Mouse (Mus musculus) stomach, postnatal 0 days (tissue): Measurements from ENCODE around the gene Polr2b. TPM values are rescaled to one million over a fixed set of nuclear protein-coding genes. Genes with fewer than 3 reads are reported as not detected.
A peak's percentile ranks its signal among the peaks of the same experiment; 100 is the strongest.

Experiments
- ATAC-seq: fragments of 200-750 bp; cut with Nextera tagmentation; 2 replicates; pipeline ENCODE4 v1.8.0; 2017; ENCODE audit not compliant: low FRiP score, low TSS enrichment
- DNase-seq: peaks from one replicate; pipeline ENCODE4 v3.0.0-alpha.2; 2016; ENCODE audit warnings: low spot score
- H3K27ac ChIP-seq: fragments of 300-500 bp; sonication (generic); replicated peaks from 2 replicates; pipeline ENCODE4 v1.5.1; 2014; ENCODE audit warnings: mild to moderate bottlenecking, control low read depth
- H3K27me3 ChIP-seq: fragments of 300-500 bp; sonication (generic); 2 replicates; pipeline ENCODE4 v1.6.1; 2014; ENCODE audit warnings: low read length; ENCODE audit not compliant: control insufficient read depth, insufficient read depth
- H3K36me3 ChIP-seq: fragments of 300-500 bp; sonication (generic); 2 replicates; pipeline ENCODE4 v1.6.1; 2014; ENCODE audit warnings: low read length, mixed read lengths; ENCODE audit not compliant: control insufficient read depth, insufficient read depth
- H3K4me1 ChIP-seq: fragments of 300-500 bp; sonication (generic); replicated peaks from 2 replicates; pipeline ENCODE4 v1.6.1; 2014; ENCODE audit warnings: antibody characterized with exemption; ENCODE audit not compliant: control insufficient read depth, insufficient read depth
- H3K4me2 ChIP-seq: fragments of 300-500 bp; sonication (generic); replicated peaks from 2 replicates; pipeline ENCODE4 v1.6.1; 2014; ENCODE audit warnings: low read depth, mild to moderate bottlenecking, control low read depth, moderate library complexity
- H3K4me3 ChIP-seq: fragments of 300-500 bp; sonication (generic); 2 replicates; pipeline ENCODE4 v1.5.1; 2014; ENCODE audit warnings: low read depth, low read length, control low read depth
- H3K9ac ChIP-seq: fragments of 300-500 bp; sonication (generic); 2 replicates; pipeline ENCODE4 v1.6.1; 2014; ENCODE audit warnings: mild to moderate bottlenecking, low read length, control low read depth, mixed read lengths
- H3K9me3 ChIP-seq: fragments of 300-500 bp; sonication (generic); 2 replicates; pipeline ENCODE4 v1.6.1; 2016; ENCODE audit warnings: low read length; ENCODE audit not compliant: control insufficient read depth
- CTCF ChIP-seq: IDR thresholded peaks from 2 replicates; pipeline ENCODE4 v1.5.1; 2016; ENCODE audit warnings: antibody characterized with exemption, low read depth, mild to moderate bottlenecking, moderate library complexity
- EP300 ChIP-seq: optimal IDR thresholded peaks from 2 replicates; pipeline ENCODE3; 2016; ENCODE audit warnings: antibody characterized with exemption
- whole genome bisulfite sequencing: fragments of 180-500 bp; shearing (Covaris S2); extraction: QIAGEN DNeasy Blood & Tissue Kit; methylation state at CpG from one replicate; pipeline ENCODE4 v1.1.7; 2014; 5-methylcytosine and 5-hydroxymethylcytosine counted together
- polyA plus RNA-seq: library from polyadenylated mRNA; unstranded; fragments of >200 nt; fragmentation: Nextera tagmentation; extraction: Ambion mirVana; gene quantifications from 2 replicates; pipeline ENCODE4 v1.2.1, GENCODE M21; 2015

Gene Polr2b
- polyA plus RNA-seq, 1 experiment from 2014 or later, result 23.5 TPM

- ATAC-seq (peak; percentile 69), DNase-seq (peak; percentile 74)
- WGBS, result under 1% methylated on average over 54 of the region's 87 CpGs
- Histone ChIP-seq H3K4me2 (peak overlapping the region; percentile 75), H3K9me3 (no peaks in the 10 kb centered on the region), H3K9ac (peak overlapping the region; percentile 90), H3K27ac (peak overlapping the region; percentile 97), H3K36me3 (peaks cover 3% of the 10 kb centered on the region; the same call in 1 of the 2 replicates), H3K4me3 (peak overlapping the region; percentile 95), H3K27me3 (no peaks in the 10 kb centered on the region), H3K4me1 (no peaks in the 10 kb centered on the region)
- TF ChIP-seq CTCF (no peak; the same call in 1 of the 2 replicates), EP300 (no peak)
Observed at GRCm38 (mm10) chr5:77266066-77266885, 43.7 kb upstream of the Polr2b start.

GRCm38 (mm10) chr5:77266886-77267401, 43.0 kb upstream of the Polr2b start:
- no peaks in the 10 kb centered on the region for H3K9me3 ChIP-seq
- ATAC-seq (no peak), DNase-seq (no peak)
- H3K4me3 ChIP-seq, result peak overlapping the region; percentile 95
- peak overlapping the region; percentile 75 for H3K4me2 ChIP-seq
- no peak for TF ChIP-seq CTCF
- TF ChIP-seq EP300, result no peak
- no peaks in the 10 kb centered on the region for H3K4me1 ChIP-seq
- peaks cover 3% of the 10 kb centered on the region; the same call in 1 of the 2 replicates for H3K36me3 ChIP-seq
- H3K27me3 ChIP-seq, result no peaks in the 10 kb centered on the region
- H3K9ac ChIP-seq, result peak overlapping the region; percentile 90
- peak overlapping the region; percentile 97 for H3K27ac ChIP-seq
- WGBS, result 1% methylated on average over 11 of the region's 11 CpGs

DNA sequence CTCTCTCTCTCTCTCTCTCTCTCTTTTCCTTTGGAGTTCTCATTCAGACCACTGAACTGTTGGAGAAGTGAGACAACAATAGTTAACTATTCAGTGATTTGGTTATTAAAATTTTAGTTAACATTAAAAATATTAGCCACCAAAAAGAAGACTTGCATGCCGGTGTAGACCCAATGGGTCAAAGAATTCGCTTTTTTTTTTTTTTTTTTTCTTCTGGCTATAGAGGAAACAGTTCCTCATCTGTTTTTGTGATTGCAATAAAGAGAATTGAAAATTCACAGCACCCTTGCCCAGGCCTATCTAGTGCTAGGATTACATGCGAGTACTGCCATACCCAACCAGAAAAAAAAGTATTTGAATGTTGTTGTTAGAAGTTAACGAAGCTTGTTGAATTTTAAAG, 42.5 kb upstream of the Polr2b start:
- Histone ChIP-seq H3K4me2 (peak overlapping the region; percentile 75), H3K9ac (no peak overlapping the region), H3K27ac (no peak overlapping the region), H3K9me3 (no peaks in the 10 kb centered on the region), H3K4me3 (peak overlapping the region; percentile 95), H3K4me1 (no peaks in the 10 kb centered on the region), H3K36me3 (peaks cover 3% of the 10 kb centered on the region; the same call in 1 of the 2 replicates), H3K27me3 (no peaks in the 10 kb centered on the region)
- DNase-seq (no peak), ATAC-seq (no peak)
- WGBS, result 67% methylated on average over 4 of the region's 4 CpGs
- no peak for TF ChIP-seq EP300
- no peak for TF ChIP-seq CTCF

DNA sequence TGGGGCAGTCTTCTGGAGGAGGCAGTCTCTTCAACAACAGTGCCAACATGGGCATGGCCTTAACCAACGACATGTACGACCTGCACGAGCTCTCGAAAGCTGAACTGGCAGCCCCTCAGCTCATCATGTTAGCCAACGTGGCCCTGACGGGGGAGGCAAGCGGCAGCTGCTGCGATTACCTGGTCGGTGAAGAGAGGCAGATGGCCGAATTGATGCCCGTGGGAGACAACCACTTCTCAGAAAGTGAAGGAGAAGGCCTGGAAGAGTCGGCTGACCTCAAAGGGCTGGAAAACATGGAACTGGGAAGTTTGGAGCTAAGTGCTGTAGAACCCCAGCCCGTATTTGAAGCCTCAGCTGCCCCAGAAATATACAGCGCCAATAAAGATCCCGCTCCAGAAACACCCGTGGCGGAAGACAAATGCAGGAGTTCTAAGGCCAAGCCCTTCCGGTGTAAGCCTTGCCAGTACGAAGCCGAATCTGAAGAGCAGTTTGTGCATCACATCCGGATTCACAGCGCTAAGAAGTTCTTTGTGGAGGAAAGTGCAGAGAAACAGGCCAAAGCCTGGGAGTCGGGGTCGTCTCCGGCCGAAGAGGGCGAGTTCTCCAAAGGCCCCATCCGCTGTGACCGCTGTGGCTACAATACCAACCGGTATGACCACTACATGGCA, 41.9 kb upstream of the Polr2b start:
- Histone ChIP-seq H3K27ac (no peak overlapping the region), H3K27me3 (no peaks in the 10 kb centered on the region), H3K4me3 (no peak overlapping the region), H3K9ac (no peak overlapping the region), H3K4me1 (no peaks in the 10 kb centered on the region), H3K9me3 (no peaks in the 10 kb centered on the region), H3K36me3 (peaks cover 6% of the 10 kb centered on the region; the same call in 1 of the 2 replicates), H3K4me2 (no peak overlapping the region)
- 95% methylated on average over 30 of the region's 30 CpGs for WGBS
- DNase-seq (no peak), ATAC-seq (no peak)
- no peak for TF ChIP-seq EP300
- no peak for TF ChIP-seq CTCF

GRCm38 (mm10) chr5:77269399-77269798, 40.5 kb upstream of the Polr2b start:
- DNase-seq, result no peak
- Histone ChIP-seq H3K27ac (no peak overlapping the region), H3K36me3 (peaks cover 6% of the 10 kb centered on the region; the same call in 1 of the 2 replicates), H3K4me1 (no peaks in the 10 kb centered on the region), H3K9ac (no peak overlapping the region), H3K4me2 (no peak overlapping the region), H3K9me3 (no peaks in the 10 kb centered on the region), H3K4me3 (no peak overlapping the region), H3K27me3 (no peaks in the 10 kb centered on the region)
- TF ChIP-seq EP300, result no peak
- TF ChIP-seq CTCF, result peak; percentile 56
- no peak for ATAC-seq
- 73% methylated on average over 8 of the region's 8 CpGs for WGBS
